Mouse (Mus musculus): Measurements from ENCODE around the gene Olfr62.

DNA sequence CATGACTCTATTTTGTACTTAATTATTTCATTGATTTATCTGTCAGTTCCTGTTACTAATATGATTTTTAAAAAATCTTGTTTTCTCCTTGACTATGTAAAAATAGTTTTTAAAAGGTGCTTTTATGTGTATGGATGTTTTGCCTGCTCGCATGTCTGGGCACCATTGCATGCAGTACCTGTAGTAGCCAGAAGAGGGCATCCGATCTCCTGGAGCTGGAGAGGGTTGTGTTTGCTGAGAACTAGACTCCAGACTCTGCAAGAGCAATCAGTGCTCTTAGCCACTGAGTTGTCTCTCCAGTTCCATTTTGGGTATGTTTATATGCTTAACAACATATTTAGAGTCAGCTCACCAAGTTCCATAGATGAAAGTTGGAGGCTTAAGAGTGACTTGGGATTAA lies 13.5 kb upstream of the Olfr62 start:
- no peak for TF ChIP-seq CTCF (IDR thresholded peaks at IDR 0.05; ENCODE audit: borderline replicate concordance, control insufficient read depth, extremely low read depth, insufficient read depth, low read length, poor library complexity)
- no peak for TF ChIP-seq POLR2A (IDR thresholded peaks at IDR 0.05; ENCODE audit: control insufficient read depth, extremely low read depth, insufficient read depth, low read length, poor library complexity)

Data from thymus, adult 2 months (tissue).